Mouse (Mus musculus): ENCODE measurements at regions not wholly inside any gene's neighbourhood (a gene's known extent, or its start where the extent isn't known, plus 50 kb on each side); places are given as distances from the start of the nearest gene placed in this dataset.
"Not testable (repeated sequence)": the region's sequence is repeated elsewhere in the genome, so short reads cannot be mapped to it uniquely, and the experiment has no call there.

- Histone ChIP-seq H3K27ac (peak overlapping the region; percentile 49), H3K4me3 (no peak overlapping the region)
- TF ChIP-seq CTCF (conservative IDR thresholded peaks at IDR 0.05): no peak
- peak; percentile 61 to 82 for DNase-seq (ENCODE audit: low spot score in 2 of 2)
Observed at GRCm38 (mm10) chr1:88794926-88795325, 92.9 kb upstream of the Arl4c start.

DNA sequence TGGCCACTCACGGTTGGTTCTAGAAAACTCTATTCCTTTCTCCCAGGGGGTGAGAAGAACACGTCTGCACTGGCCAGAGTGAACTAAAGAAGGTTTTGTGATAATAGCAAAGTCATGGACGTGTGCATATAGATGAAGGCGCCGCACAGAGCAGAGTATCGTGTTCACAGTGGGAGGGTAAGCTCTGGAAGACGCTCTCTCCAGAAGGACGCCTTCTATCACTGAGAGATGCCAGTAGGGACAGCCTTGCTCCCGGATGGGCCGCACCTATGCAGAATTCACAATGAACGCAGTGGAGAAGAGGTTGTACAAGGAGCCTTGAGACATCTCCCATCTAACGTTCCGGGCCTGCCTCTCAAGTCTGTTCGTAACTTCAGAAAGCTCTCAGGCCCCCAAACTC is 96.5 kb upstream of the Arl4c start:
- Histone ChIP-seq H3K4me3 (no peak overlapping the region), H3K27ac (no peak overlapping the region)
- TF ChIP-seq CTCF (conservative IDR thresholded peaks at IDR 0.05): no peak
- DNase-seq (ENCODE audit: low spot score in 2 of 2): no peak

DNA sequence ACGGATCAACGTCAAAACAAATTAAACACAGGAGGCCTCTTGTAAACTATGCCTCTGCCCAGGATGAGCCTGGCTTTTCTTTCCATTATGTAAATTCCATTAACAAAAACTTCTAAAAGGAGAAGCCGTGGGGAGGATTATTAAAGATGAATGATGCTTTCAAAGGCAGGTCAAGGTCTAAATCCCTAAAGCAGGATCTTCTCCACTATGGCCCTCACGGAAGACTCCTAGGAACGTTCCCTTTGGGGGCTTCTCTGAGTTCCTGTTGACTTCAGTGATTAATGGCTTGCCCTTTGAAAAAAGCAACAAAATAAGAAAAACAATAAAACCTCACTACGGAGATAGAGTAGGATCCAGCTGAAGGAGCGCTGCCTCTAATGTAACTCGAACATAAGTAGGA is 96.9 kb upstream of the Arl4c start:
- DNase-seq (ENCODE audit: low spot score in 2 of 2): no peak
- H3K27ac ChIP-seq: no peak overlapping the region
- no peak overlapping the region for H3K4me3 ChIP-seq
- no peak for TF ChIP-seq CTCF (conservative IDR thresholded peaks at IDR 0.05)

DNA sequence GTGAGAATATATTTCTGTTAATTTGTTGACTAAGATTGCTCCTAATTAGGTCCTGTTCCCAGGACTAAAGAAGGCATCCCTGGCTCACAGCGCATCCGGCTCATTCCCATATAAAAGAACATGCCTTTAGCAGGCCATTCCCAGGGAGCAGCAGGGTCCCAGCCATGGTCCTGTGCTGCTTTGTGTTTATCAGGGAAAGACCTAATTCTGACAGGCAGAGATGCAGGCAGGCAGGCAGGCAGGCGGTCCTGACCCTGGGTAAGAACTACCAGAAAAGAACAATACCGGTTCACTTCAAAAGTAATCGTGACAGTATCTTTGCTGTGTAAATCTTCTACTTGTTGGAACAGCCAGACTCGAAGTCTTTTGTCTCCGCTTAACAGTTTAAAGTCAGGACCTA is 97.3 kb upstream of the Arl4c start:
- no peak for TF ChIP-seq CTCF (conservative IDR thresholded peaks at IDR 0.05)
- H3K27ac ChIP-seq: no peak overlapping the region
- DNase-seq (ENCODE audit: low spot score in 2 of 2): no peak

DNA sequence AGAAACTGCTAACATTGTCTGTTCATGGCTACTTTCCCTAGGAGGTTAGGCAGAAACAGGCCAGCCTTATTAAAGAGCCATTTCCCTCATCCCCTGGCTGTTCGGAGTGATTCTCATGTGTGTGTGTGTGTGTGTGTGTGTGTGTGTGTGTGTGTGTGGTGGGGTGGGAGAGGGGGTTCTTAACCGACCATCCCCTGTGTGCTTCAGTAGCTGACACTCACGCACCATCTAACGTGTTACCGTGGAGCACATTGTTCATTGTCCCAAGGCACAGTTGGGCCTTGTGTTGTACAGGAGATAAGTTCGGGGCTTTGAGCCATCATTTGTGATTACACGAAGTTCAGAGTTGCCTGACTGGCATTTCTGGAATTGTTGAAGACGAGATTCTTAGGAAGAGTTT is 97.8 kb upstream of the Arl4c start:
- no peak for TF ChIP-seq CTCF (conservative IDR thresholded peaks at IDR 0.05)
- H3K4me3 ChIP-seq: no peak overlapping the region
- DNase-seq (ENCODE audit: low spot score in 2 of 2): no peak
- no peak overlapping the region for H3K27ac ChIP-seq

More for the DNA sequence above, 97.3 kb upstream of the Arl4c start:
- H3K4me3 ChIP-seq: no peak overlapping the region

GRCm38 (mm10) chr1:88800411-88800810 is 98.4 kb upstream of the Arl4c start:
- no peak for DNase-seq (ENCODE audit: low spot score in 2 of 2)
- Histone ChIP-seq H3K4me3 (no peak overlapping the region), H3K27ac (no peak overlapping the region)
- no peak for TF ChIP-seq CTCF (conservative IDR thresholded peaks at IDR 0.05)

- DNase-seq (ENCODE audit: low spot score in 2 of 2); H3K27ac ChIP-seq; H3K4me3 ChIP-seq: not testable (repeated sequence)
Observed at GRCm38 (mm10) chr1:88801151-88801550, 99.1 kb upstream of the Arl4c start.

- TF ChIP-seq CTCF (conservative IDR thresholded peaks at IDR 0.05): peak; percentile 71
- Histone ChIP-seq H3K4me3 (no peak overlapping the region), H3K27ac (no peak overlapping the region)
- peak in 1 of 2 experiments; percentile 36 for DNase-seq (ENCODE audit: low spot score in 2 of 2)
Observed at GRCm38 (mm10) chr1:88806960-88807359, 104.9 kb upstream of the Arl4c start.

GRCm38 (mm10) chr1:88807901-88808300 is 105.9 kb upstream of the Arl4c start:
- DNase-seq (ENCODE audit: low spot score in 2 of 2): no peak
- Histone ChIP-seq H3K4me3 (no peak overlapping the region), H3K27ac (no peak overlapping the region)
- no peak for TF ChIP-seq CTCF (conservative IDR thresholded peaks at IDR 0.05)

GRCm38 (mm10) chr1:88808508-88808907 is 106.5 kb upstream of the Arl4c start:
- Histone ChIP-seq H3K27ac (no peak overlapping the region), H3K4me3 (no peak overlapping the region)
- DNase-seq (ENCODE audit: low spot score in 2 of 2): no peak
- TF ChIP-seq CTCF (conservative IDR thresholded peaks at IDR 0.05): no peak

DNA sequence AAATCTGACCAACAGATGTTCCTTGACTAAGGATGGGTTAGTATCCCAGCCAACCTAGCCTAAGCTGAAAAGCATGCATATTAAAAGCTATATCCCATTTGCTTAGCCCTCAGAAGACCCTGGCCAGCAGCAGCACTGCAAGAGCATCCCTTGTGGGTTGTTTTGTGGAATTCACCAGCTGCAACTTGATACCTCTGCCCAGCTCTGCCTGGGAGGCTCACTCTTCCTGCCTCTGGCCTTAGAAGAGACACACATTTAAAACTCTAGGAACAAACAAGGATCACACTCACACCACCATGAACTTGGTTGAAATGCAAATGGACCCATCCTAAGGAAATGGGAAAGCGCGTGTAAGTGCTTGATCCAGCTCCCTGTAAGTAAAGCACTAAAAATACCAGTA is 107.7 kb upstream of the Arl4c start:
- Histone ChIP-seq H3K4me3 (no peak overlapping the region), H3K27ac (no peak overlapping the region)
- no peak for TF ChIP-seq CTCF (conservative IDR thresholded peaks at IDR 0.05)
- no peak for DNase-seq (ENCODE audit: low spot score in 2 of 2)

- TF ChIP-seq CTCF (conservative IDR thresholded peaks at IDR 0.05): no peak
- Histone ChIP-seq H3K27ac (no peak overlapping the region), H3K4me3 (no peak overlapping the region)
Observed at GRCm38 (mm10) chr1:88813200-88813599, 111.2 kb upstream of the Arl4c start.

DNA sequence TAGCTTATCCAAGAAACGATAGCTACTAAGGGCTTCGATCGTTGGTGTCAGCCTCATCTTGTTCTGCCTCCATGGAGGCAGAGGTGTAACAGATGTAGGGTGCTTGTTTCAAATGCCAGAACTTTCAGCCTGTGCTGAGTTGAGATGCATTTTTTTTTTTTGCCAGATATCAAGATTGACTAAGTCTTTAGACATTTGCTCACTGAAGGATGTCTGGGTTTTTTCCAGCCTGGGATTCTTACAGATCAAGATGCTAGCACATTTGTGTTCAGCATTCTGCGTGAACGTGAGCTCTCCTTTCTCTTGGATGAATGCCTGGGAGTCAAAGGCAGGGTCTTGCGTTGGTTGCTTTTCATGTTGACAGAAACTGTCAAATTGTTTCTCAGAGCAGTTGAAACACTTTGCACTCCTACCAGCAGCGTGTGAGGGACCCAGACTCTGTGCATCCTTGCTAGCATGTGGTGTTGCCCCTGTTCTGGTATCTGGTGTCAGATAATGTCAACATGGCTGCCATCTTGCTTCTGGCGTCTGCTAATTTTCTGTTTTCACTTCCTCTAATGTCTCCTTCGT is 114.4 kb upstream of the Arl4c start:
- no peak for TF ChIP-seq CTCF (conservative IDR thresholded peaks at IDR 0.05)
- peak in 1 of 2 experiments; percentile 22 for DNase-seq (ENCODE audit: low spot score in 2 of 2)
- H3K27ac ChIP-seq: no peak overlapping the region
- H3K4me3 ChIP-seq: no peak overlapping the region

More at GRCm38 (mm10) chr1:88813200-88813599, 111.2 kb upstream of the Arl4c start:
- DNase-seq (ENCODE audit: low spot score in 2 of 2): no peak

DNA sequence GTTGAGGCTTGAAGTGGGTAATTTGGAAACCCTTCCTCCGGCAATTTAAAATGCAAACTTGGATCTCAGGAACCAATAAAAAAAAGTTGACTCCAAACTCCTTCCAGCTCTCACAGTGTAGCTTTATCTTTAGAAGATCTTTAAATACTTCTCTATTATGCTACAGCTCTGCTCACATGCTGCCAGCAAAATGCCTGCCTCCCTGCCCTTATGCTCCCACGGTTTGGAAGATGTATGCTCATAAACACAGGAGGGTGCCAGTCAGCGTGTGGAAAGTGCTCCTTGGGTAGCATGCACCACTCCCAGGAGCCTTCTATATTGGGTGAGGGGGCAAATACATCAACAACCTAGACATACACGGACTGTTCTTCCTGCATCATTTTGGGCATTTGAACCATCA is 123.2 kb upstream of the Arl4c start:
- H3K4me3 ChIP-seq: no peak overlapping the region
- H3K27ac ChIP-seq: no peak overlapping the region
- DNase-seq (ENCODE audit: low spot score in 2 of 2): no peak
- TF ChIP-seq CTCF (conservative IDR thresholded peaks at IDR 0.05): no peak
